Mouse (Mus musculus): Measurements from ENCODE around the gene Ctnna3.
"Not testable (repeated sequence)": the region's sequence is repeated elsewhere in the genome, so short reads cannot be mapped to it uniquely, and the experiment has no call there.

Gene Ctnna3

DNA sequence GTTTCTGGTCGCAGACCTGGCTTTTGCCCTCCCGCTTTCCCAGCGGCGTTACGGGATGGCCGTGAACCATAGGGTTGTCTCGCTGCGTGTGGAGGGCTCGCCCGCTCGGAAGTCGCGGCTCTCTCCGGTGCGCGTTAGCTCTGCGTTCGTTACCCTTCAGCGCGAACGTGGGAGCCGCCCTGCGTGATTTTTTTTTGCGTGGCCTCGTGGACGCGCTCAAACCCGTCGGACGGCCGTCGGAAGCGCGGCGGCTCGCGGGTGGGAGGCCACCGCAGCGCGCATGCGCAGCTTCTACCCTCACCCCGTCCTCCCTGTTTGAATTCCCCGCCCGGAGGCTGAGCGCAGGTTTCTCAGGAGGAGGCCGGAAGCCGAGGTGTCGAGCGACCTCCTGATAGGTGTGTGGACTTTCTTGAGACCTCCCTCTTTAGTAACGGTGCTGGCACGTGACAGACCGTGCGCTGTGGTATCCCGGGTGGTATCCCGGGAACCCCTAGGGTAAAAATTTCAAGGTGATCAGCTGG is at the start of gene Ctnna3:
Gene Ctnna3 (plus strand): TSS at position 314 of the 521 bp plus-strand sequence.
- DNase-seq (ENCODE audit: low spot score in 2 of 2): peak; percentile 86 to 91

DNA sequence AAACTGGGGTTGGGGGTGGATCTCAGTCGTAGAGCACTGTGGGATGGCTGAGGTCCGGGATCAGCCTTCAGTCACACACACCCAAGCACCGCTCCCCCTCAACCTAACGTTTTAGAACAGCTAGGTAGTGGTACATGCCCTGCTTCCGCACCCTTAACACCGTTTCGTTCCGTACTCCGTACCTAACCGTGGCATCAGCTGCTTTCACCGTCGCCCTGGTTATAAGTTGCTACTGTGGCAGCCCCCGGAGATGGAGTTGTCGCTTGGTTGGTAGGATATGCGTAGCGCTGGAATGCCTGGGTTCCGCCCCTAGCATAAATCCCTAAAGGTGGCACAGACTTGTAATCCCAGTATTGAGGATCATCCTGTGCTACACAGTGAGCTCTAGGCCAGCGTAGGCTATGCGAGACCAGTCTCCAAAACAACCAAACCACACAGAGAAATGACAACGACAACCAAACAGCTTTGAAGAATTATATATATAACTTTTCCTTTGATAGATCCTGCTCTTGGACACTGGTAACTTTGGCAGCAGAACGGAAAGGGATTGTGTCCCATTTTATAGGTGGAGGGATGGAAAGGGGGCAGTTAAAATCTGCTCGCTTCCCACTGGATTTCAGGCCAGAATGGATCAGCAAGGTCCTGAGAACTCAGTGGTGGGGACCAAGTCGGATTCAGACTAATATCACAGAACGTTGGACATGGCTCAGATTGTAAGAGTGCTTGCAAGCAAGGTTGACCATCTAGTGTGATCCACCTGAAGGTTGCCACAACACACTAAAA is 48.2 kb upstream of the Ctnna3 start, which contains the start of gene Sirt1:
Gene Sirt1 (minus strand): TSS at position 207 of the 783 bp plus-strand sequence.
- no peak for DNase-seq (ENCODE audit: low spot score in 2 of 2)

DNA sequence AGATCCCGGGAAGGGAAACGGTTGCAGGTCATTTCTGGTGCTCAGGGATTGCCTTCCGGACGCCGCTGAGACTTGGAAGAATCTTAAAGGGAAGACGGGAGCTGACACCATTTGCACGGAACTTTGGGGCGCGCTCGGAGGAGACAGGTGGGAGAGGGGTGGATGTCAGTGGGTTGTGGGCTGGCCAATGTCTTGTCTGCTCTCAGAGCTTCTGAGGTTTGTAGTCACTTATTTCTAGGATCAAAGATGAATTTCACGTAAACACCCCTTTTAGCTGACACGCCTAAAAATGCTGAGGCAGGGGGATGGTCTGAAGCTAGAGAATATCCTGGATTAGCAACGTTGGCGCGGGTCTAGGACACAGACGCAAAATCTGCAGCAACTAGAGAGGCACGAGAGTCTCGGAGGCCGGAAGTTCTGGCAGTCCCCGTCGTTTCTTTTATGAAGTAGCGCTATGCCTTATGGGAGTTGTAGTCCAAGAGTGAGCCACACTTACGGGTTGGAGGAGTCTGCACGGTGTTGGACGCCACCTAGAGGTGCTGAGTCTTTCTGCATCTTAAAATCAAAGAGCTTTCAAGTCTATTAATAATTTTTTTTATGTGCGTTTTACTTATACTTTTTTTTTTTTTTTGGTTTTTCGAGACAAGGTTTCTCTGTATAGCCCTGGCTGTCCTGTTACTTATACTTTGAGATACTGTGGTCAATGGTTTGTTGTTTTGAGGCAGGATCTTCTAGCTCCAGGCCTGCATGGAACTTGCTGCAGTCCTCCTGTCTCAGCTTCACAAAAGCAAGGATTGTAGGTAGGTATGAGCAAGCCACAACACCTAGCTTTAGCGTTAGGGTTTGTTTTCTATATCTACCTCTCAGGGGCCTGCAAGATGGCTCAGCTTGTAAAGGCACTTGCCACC is 47.3 kb upstream of the Ctnna3 start, which contains the start of gene Dnajc12:
Gene Dnajc12 (plus strand): TSS at position 72 of the 908 bp plus-strand sequence.
- peak; percentile 69 to 77 for DNase-seq (ENCODE audit: low spot score in 2 of 2)

DNA sequence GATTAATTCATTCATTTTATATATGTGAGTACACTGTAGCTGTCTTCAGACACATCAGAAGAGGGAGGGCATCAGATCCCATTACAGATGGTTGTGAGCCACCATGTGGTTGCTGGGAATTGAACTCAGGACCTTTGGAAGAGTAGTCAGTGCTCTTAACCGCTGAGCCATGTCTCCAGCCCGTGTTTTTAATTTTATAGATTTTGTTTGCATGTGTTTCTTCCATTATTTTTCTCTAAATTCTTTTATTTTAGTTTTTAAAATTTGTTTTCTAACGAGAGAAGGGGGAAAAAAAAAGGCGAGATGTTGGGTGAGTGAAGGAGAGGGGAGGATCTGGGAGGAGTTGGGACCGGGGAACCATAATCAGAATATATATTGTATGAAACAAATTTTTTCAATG is 44.0 kb upstream of the Ctnna3 start:
- DNase-seq (ENCODE audit: low spot score in 2 of 2): not testable (repeated sequence)

DNA sequence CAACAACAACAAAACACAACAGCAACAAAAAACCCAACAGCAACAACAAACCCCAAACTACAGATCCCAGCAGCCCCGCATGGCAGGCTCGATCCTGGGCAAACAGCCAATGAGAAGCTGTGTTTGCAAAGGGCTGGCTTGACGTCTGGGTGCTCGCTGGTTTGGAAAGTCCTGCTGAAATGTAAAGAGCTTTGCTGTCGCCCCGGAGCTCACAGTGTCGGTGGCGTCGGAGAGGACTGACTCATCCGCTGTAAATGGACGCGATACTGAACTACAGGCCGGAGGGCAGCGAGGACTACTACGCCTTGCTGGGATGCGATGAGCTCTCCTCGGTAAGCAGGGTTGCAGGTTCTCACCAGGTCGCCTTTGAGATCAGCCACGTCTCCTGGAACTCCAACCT is 43.5 kb upstream of the Ctnna3 start:
- peak; percentile 66 to 90 for DNase-seq (ENCODE audit: low spot score in 2 of 2)

DNA sequence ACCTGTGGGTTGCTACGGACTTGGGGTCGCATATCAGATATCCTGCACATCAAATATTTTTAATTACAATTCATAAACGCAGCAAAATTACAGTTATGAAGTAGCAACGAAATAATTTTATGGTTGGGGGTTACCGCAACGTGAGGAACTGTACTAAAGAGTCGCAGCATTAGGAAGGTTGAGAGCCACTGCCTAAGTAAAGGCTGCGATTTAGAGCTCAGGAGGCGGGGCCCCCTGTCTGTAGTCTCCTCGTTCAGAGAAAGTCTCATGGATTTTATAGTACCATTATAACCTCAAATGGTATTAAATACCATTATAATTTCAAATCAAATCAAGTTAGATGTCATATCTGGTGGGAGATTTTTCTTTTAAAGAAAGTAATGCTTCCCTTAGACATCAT is 42.9 kb upstream of the Ctnna3 start:
- DNase-seq (ENCODE audit: low spot score in 2 of 2): no peak

DNA sequence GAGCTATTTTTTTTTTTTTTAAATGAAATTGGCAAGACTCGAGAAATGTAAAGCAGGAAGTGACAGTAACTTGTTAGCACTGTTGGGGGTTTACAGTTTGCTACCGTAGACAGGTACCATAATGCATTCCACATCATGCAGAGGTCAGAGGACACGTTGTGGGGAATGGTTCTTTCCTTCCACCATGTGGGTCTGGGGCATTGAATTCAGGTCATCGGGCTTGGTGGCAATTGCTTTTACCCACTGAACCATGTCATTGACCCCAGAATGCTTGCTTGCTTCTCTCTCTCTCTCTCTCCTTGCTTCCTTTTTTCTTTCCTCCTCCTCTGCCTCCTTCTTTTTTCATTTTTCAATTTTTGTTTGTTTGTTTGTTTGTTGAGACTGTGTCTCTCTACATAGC is 41.0 kb upstream of the Ctnna3 start:
- no peak for DNase-seq (ENCODE audit: low spot score in 2 of 2)

DNA sequence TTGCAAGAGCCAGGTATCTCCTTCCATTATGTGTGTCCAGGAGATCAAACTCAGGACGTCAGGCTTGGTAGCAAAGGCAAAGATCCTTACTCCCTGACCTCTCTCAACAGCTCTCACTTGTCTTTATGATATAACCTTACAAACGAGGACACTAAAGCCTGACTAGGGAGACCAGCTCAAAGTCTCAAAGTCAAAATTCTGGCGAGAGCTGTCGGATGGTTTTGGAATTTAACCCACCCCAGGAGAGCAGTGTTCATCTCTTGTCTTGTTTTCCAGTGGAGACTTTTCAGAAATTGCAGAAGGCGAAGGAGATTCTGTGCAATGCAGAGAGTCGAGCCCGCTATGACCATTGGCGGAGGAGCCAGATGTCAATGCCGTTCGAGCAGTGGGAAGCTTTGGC is 32.9 kb upstream of the Ctnna3 start:
- no peak for DNase-seq (ENCODE audit: low spot score in 2 of 2)

DNA sequence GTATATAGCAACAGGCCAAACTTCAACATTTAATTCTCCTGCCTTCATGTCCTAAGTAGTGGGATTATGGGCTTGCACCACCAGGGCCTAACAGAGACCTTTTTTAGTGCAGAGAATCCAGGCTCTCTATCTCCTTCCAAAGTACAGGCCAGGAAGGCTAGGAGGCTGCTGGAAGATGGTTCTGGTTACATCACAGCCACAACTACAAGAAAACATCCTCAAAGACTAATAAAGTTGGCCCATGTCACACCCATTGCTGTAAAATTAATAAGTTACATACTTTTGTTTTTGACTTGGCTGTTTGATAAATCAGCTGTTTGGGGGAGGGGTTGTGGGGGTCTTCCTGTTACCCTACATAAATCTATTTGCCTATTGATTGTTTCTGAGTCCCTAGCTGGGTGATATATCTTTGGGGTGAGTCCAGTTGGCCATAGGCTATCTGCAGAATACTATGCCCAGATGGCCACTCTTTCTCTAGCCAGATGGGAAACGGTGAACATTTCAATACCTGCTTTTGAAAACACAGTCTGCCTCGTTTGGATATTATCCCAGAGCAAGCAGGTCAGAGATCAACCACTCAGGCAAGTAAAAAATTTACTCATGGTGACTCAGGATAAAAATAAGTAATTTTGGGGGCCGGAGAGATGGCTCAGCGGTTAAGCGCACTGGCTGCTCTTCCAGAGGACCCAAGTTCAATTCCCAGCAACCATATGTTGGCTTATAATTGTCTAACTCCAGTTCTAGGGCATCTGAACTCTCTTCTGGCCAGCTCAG is 27.0 kb upstream of the Ctnna3 start:
- DNase-seq (ENCODE audit: low spot score in 2 of 2): no peak

DNA sequence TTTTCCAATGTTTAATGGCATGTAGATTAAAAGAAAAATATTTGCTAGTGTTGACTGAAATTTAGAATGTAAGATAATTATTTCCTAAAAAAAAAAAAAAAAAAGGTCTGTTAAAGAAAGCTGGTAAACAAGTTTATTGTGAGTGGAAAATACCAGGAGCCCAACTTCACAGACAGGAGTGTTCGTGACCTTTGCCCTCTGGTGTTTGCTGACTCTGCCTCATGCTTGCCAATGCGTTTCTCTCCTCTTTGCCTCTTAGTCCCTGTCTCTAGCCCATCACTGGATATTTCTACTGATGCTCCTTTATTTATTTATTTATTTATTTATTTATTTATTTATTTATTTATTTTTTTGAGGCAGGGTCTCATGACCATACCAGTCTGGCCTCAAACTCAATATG is 26.3 kb upstream of the Ctnna3 start:
- no peak for DNase-seq (ENCODE audit: low spot score in 2 of 2)

DNA sequence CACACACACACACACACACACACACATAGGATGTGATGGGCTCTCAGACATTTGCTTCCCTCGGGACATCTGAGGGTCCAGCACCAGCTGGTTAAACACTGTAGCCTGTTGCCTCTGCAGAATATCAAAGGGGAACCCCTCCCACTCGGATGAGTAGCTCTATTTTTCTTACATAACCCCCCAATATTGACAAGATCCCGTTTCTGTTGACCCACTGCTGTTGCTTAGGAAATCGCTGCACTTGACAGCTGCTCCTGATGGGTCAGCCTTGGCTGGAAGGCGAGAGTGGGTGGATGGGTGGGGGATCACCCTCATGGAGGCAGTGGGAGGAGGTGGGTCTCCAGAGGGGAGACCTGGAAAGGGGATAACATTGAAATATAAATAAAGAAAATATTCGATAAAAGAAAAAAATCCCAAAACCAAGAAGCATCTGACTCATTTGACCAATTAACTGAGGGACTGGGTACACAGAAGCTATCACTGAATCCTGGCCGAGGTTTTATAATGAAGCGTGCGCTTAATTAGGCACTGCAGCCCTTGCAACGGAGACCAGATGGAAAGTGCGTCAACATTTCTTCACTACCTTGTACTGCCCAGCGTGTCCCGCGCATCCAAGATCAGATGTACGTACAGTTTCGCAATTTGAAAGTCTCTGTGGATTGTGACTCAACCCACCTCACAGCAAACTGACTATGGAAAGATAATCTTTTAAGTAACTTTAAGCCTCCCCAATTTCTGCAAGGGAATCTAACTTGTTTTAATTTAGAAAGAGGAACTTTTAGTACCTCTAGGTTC is 19.5 kb upstream of the Ctnna3 start:
- no peak for DNase-seq (ENCODE audit: low spot score in 2 of 2)

DNA sequence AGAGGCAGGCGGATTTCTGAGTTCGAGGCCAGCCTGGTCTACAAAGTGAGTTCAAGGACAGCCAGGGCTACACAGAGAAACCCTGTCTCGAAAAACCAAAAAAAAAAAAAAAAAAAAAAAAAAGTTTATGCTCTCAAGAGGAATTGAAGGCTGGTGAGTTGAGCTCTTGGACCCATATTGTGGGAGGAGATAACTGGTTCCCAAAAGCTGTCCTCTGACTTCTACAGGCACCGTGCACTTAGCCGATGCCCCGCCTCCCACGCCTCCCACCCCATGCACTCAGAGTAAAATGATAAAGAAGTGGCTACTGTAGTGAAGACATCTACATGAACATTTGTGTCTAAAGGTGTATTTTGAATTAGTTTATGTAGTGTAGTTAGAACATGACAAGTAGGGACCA is 18.2 kb upstream of the Ctnna3 start:
- not testable (repeated sequence) for DNase-seq (ENCODE audit: low spot score in 2 of 2)

DNA sequence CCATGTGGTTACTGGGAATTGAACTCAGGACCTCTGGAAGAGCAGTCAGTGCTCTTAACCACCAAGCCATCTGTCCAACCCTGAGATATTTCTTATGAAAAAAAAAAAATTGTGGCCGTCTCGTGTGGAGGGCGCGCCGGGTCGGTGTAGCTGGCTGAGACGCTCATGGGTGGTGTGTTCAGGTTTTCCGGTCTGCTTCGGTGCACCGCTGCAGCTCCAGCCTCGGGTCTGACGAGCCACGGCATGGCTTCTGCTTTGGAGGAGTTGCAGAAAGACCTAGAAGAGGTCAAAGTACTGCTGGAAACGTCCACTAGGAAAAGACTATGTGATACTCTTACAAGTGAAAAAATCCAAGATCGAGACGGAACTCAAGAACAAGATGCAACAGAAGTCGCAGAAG is 17.1 kb upstream of the Ctnna3 start:
- DNase-seq (ENCODE audit: low spot score in 2 of 2): no peak

DNA sequence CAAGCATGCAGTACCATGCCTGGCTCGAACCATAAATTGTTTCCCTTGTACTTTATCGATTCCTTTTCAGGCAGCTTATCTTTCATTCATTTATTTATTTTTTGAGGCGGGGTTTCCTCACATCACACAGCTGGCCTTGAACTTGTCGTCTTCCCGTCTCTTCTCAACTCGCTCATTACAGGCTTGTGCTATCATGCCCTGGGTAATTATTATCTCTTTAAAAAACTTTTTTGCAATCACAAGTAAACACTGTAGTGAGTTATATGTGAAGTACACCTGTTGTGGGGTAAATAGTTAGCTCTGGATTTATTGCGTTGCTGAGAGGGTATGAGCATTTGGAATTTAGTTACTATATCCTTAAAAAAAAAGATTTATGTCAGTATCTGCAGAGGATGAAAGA is 14.6 kb upstream of the Ctnna3 start:
- no peak for DNase-seq (ENCODE audit: low spot score in 2 of 2)

DNA sequence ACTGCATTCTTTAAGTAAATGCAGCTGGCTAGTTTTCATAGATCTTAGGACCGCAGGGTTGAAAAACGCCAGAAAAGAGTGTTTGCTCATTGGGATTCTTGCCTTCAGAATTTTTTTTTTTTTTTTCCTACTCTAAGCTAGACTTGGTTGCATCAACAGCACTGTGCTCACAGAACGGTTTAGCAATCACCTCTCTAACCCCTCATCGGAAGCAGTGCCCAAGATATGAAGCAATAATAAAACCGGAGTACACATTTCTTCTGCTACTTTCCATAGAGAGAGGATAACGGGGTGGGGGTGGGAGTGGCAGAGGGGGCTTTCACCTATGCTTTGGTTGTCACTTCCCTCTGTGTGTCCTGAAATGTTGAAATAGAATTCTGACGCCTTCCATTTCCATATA is 14.0 kb upstream of the Ctnna3 start:
- DNase-seq (ENCODE audit: low spot score in 2 of 2): no peak

DNA sequence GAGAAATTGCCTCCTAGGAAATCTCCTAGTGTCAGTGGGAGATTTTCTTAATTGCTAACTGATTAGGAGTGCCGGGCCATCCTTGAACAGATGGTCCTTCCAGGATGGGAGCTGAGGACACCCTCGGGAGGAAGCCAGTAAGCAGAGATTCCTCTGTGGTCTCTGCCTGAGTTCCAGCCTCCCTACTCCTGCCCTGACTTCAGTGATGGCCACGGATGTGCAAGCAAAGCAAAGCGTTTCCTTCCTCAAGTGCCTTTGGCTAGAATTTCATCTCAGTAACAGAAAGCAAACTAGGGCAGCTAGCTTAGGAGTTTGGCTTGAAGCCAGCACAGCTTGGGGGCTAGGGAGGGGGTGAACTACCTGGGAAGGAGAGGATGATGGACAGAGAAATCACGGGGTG is 12.8 kb upstream of the Ctnna3 start:
- no peak for DNase-seq (ENCODE audit: low spot score in 2 of 2)

DNA sequence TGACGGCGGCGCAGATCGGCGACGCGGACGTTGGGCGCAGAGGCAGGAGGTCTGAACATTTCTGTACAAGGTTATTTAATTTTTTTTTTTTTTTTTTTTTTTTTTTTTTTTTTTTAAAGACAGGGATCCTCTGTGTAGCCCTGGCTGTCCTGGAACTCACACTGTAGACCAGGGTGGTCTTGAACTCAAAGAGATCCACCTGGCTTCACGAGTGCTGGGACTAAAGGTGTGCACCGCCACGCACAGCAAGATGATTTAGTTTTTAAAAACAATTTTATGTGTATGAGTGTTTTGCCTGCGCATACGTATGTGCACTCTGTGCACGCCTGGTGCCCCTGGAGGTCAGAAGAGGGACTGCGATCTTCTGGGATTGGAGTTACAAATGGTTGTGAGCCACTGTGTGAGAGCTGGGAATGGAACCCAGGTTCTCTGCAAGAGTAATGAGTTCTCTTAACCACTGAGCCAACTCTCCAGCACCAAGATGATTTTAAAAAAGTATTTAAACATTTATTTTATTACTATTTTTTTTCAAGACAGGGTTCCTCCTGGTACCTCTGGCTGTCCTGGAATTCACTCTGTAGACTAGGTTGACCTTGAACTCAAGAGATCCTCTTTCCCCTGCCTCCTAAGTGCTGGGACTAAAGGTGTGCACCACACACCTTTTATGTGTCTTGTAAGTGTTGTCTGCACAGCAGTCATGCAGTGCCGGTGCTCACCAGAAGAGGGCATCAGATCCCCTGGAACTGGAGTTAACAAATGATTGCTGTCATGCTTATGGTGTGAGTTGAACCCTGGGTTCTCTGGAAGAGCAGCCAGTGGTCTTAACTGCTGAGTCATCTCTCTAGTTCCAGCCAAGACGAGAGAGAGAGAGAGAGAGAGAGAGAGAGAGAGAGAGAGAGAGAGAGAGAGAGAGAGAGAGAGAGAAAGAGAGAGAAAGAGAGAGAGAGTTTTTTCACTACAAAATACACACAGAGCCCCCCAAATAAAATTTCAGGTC is 7.9 kb upstream of the Ctnna3 start, which contains the start of gene Gm7075:
Gene Gm7075 (minus strand): TSS at position 51 of the 997 bp plus-strand sequence.
- DNase-seq (ENCODE audit: low spot score in 2 of 2): peak in 1 of 2 experiments; percentile 22

DNA sequence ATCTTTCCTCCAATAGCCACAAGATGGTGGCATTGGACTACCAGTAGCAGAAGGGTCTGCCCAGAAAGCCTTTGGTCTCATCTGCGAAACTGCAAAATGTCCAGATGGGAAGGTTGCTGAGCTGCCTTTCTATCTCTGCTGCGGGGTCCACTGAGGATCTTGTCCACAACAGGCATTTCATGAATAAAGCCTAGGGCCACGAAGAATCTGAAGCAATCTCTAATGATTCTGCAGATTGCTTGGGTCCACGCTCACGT is 7.2 kb upstream of the Ctnna3 start:
- no peak for DNase-seq (ENCODE audit: low spot score in 2 of 2)

DNA sequence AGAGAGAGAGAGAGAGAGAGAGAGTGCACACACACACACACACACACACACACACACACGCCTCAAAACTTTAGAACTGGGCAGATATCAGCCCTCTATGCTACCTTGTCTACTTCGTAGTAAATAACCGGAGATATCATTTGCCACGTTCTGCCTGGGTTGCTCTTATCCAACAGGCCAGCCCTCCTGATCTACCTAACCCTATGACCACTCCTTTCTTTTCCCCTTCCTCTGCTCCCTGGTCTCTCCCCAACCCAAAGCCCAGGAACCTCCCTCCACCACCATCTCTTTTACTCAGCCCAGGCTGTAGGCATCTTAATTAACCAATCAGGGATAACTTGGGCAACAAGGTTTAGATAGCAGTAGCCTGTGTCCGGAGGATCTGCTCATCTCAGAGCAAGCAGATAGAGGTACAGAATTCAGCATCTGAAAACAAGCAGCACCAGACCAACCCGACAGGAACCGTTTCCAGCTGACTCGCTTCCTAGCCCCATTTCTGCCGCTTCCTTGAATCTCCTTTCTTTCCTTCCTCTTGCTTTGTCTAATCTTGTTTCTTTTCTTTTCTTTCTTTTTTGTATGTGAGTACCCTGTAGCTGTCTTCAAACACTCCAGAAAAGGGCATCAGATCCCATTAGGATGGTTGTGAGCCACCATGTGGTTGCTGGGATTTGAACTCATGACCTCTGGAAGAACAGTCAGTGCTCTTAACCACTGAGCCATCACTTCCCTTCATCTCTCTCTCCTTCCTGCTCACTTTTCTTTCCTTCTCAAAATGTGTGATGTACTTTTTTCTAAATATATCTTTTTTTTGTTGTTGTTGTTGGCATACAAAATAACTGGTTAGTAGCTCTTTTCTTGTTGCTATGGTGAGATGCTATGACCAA is 6.1 kb upstream of the Ctnna3 start:
- no peak for DNase-seq (ENCODE audit: low spot score in 2 of 2)

All from left cerebral cortex, adult 9 months (tissue).